Mouse (Mus musculus) kidney, adult 2 months (tissue): Measurements from ENCODE around the gene Zfp446.

ENCODE experiments used
- CTCF ChIP-seq: fragments of 200-500 bp; conservative IDR thresholded peaks from 2 replicates; pipeline ENCODE4 v1.5.1; 2011; ENCODE audit warnings: low read depth, mild to moderate bottlenecking, control low read depth, low read length, moderate library complexity, mixed read lengths; ENCODE audit not compliant: insufficient read depth, insufficient read length
- POLR2A ChIP-seq: fragments of 200-500 bp; IDR thresholded peaks from one replicate; pipeline ENCODE4 v1.6.1; 2011; ENCODE audit warnings: low read depth, low read length, control low read depth

DNA sequence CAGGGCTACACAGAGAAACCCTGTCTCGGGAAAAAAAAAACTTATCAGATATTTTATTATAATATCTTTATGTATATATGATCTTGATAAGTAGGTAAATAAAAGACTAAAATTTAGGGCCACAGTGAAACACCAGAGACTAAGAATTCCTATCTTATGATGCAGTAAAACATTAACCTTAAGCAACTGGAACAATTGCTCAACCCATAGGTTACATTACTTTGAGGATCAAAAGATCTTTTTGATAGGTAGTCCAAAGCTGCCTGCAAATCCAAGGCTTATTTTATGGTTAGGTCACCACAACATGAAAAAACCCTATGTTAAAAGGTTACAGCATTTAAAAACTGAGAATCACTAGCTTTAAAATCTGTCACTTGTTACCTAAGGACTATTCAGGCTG, 23.9 kb downstream of the Zfp446 start:
- TF ChIP-seq CTCF (no peak), POLR2A (no peak)
